Mouse (Mus musculus) heart, embryonic 12.5 days (tissue): ENCODE measurements around the gene Pus7l. TPM values are rescaled to one million over a fixed set of nuclear protein-coding genes. Genes with fewer than 3 reads are reported as not detected.

Source experiments
- ATAC-seq: fragments of 200-750 bp; cut with Nextera tagmentation; 2 replicates; pipeline ENCODE4 v1.8.0; 2017; ENCODE audit warnings: moderate TSS enrichment, moderate library complexity; ENCODE audit not compliant: insufficient number of reproducible peaks, low FRiP score
- H3K27ac ChIP-seq: fragments of 300-500 bp; sonication (generic); 2 replicates; pipeline ENCODE4 v1.5.1; 2016; ENCODE audit warnings: mild to moderate bottlenecking, moderate library complexity; ENCODE audit not compliant: poor library complexity, severe bottlenecking
- H3K27me3 ChIP-seq: fragments of 300-500 bp; sonication (generic); replicated peaks from 2 replicates; pipeline ENCODE4 v1.6.1; 2016; ENCODE audit warnings: mild to moderate bottlenecking, moderate library complexity
- H3K36me3 ChIP-seq: fragments of 300-500 bp; sonication (generic); 2 replicates; pipeline ENCODE4 v1.6.1; 2016; ENCODE audit warnings: mild to moderate bottlenecking, moderate library complexity
- H3K4me1 ChIP-seq: fragments of 300-500 bp; sonication (generic); replicated peaks from 2 replicates; pipeline ENCODE4 v1.6.1; 2016; ENCODE audit warnings: mild to moderate bottlenecking
- H3K4me2 ChIP-seq: fragments of 300-500 bp; sonication (generic); 2 replicates; pipeline ENCODE4 v1.6.1; 2016; ENCODE audit warnings: mild to moderate bottlenecking, moderate library complexity
- H3K4me3 ChIP-seq: fragments of 300-500 bp; sonication (generic); 2 replicates; pipeline ENCODE4 v1.5.1; 2016; ENCODE audit warnings: mild to moderate bottlenecking
- H3K9ac ChIP-seq: fragments of 300-500 bp; sonication (generic); 2 replicates; pipeline ENCODE4 v1.6.1; 2016; ENCODE audit warnings: mild to moderate bottlenecking, moderate library complexity
- H3K9me3 ChIP-seq: fragments of 300-500 bp; sonication (generic); replicated peaks from 2 replicates; pipeline ENCODE4 v1.6.1; 2016; ENCODE audit warnings: mild to moderate bottlenecking, moderate library complexity
- WGBS: fragments of 180-500 bp; shearing (Covaris S2); methylation state at CpG from one replicate; pipeline ENCODE4 v1.1.7; 2016; 5-methylcytosine and 5-hydroxymethylcytosine counted together
- polyA plus RNA-seq: library from polyadenylated mRNA; unstranded; fragments of >200 nt; fragmentation: Nextera tagmentation; extraction: Ambion mirVana; gene quantifications from 2 replicates; pipeline ENCODE4 v1.2.1, GENCODE M21; 2016

Gene Pus7l
- polyA plus RNA-seq, 1 experiment from 2014 or later: 6.4 TPM

GRCm38 (mm10) chr15:94539296-94539695, 4.1 kb downstream of the Pus7l start:
- no peak overlapping the region for H3K27ac ChIP-seq
- no peaks in the 10 kb centered on the region for H3K9me3 ChIP-seq
- no peak overlapping the region for H3K4me3 ChIP-seq
- 79% methylated on average over 3 of the region's 3 CpGs for WGBS
- H3K4me2 ChIP-seq: no peak overlapping the region
- H3K9ac ChIP-seq: no peak overlapping the region
- peaks cover 4% of the 10 kb centered on the region; the same call in 1 of the 2 replicates for H3K4me1 ChIP-seq
- no peaks in the 10 kb centered on the region for H3K27me3 ChIP-seq
- 0 out of 2 replicates have a peak, but pooled peaks cover 2% of the 10 kb centered on the region for H3K36me3 ChIP-seq
- no peak for ATAC-seq

GRCm38 (mm10) chr15:94535521-94535920, 7.8 kb downstream of the Pus7l start:
- Histone ChIP-seq H3K9me3 (no peaks in the 10 kb centered on the region), H3K4me2 (no peak overlapping the region), H3K4me1 (no peaks in the 10 kb centered on the region), H3K36me3 (peaks cover 16% of the 10 kb centered on the region), H3K4me3 (no peak overlapping the region), H3K9ac (no peak overlapping the region), H3K27ac (no peak overlapping the region), H3K27me3 (no peaks in the 10 kb centered on the region)
- 81% methylated on average over 7 of the region's 7 CpGs for WGBS
- no peak for ATAC-seq

- H3K9me3 ChIP-seq: no peaks in the 10 kb centered on the region
- ATAC-seq: no peak
- H3K36me3 ChIP-seq: peaks cover 21% of the 10 kb centered on the region
- H3K4me3 ChIP-seq: no peak overlapping the region
- H3K4me2 ChIP-seq: no peak overlapping the region
- H3K27ac ChIP-seq: no peak overlapping the region
- no peaks in the 10 kb centered on the region for H3K27me3 ChIP-seq
- 86% methylated on average over 6 of the region's 6 CpGs for whole genome bisulfite sequencing
- no peaks in the 10 kb centered on the region for H3K4me1 ChIP-seq
- no peak overlapping the region for H3K9ac ChIP-seq
These were observed 10.4 kb downstream of the Pus7l start for GRCm38 (mm10) chr15:94532956-94533355.

- no peak overlapping the region for H3K27ac ChIP-seq
- no peak overlapping the region for H3K9ac ChIP-seq
- H3K4me1 ChIP-seq: no peaks in the 10 kb centered on the region
- no peaks in the 10 kb centered on the region for H3K27me3 ChIP-seq
- peaks cover 28% of the 10 kb centered on the region for H3K36me3 ChIP-seq
- 69% methylated on average over 5 of the region's 5 CpGs for WGBS
- H3K9me3 ChIP-seq: no peaks in the 10 kb centered on the region
- no peak for ATAC-seq
- H3K4me3 ChIP-seq: no peak overlapping the region
- H3K4me2 ChIP-seq: no peak overlapping the region
These were observed 11.0 kb downstream of the Pus7l start for GRCm38 (mm10) chr15:94532306-94532705.

GRCm38 (mm10) chr15:94530519-94530918, 12.8 kb downstream of the Pus7l start:
- no peak for ATAC-seq
- 82% methylated on average over 3 of the region's 3 CpGs for WGBS
- no peaks in the 10 kb centered on the region for H3K27me3 ChIP-seq
- no peak overlapping the region for H3K4me3 ChIP-seq
- no peak overlapping the region for H3K9ac ChIP-seq
- H3K36me3 ChIP-seq: peaks cover 31% of the 10 kb centered on the region
- no peak overlapping the region for H3K4me2 ChIP-seq
- H3K27ac ChIP-seq: no peak overlapping the region
- H3K9me3 ChIP-seq: no peaks in the 10 kb centered on the region
- H3K4me1 ChIP-seq: no peaks in the 10 kb centered on the region

GRCm38 (mm10) chr15:94524956-94525355, 18.4 kb downstream of the Pus7l start:
- 86% methylated on average over 12 of the region's 12 CpGs for WGBS
- Histone ChIP-seq H3K9ac (no peak overlapping the region), H3K9me3 (no peaks in the 10 kb centered on the region), H3K4me2 (no peak overlapping the region), H3K27ac (no peak overlapping the region), H3K4me1 (0 out of 2 replicates have a peak, but pooled peaks cover 3% of the 10 kb centered on the region), H3K27me3 (no peaks in the 10 kb centered on the region), H3K4me3 (no peak overlapping the region), H3K36me3 (peaks cover 16% of the 10 kb centered on the region)
- no peak for ATAC-seq

- 74% methylated on average over 28 of the region's 28 CpGs for WGBS
- H3K36me3 ChIP-seq: peaks cover 12% of the 10 kb centered on the region
- no peak overlapping the region for H3K4me3 ChIP-seq
- ATAC-seq: no peak
- no peak overlapping the region for H3K9ac ChIP-seq
- 0 out of 2 replicates have a peak, but pooled peaks cover 3% of the 10 kb centered on the region for H3K4me1 ChIP-seq
- H3K27me3 ChIP-seq: no peaks in the 10 kb centered on the region
- no peak overlapping the region for H3K27ac ChIP-seq
- H3K9me3 ChIP-seq: no peaks in the 10 kb centered on the region
- no peak overlapping the region for H3K4me2 ChIP-seq
These were observed 20.1 kb downstream of the Pus7l start for GRCm38 (mm10) chr15:94523251-94523650.

- Histone ChIP-seq H3K36me3 (no peaks in the 10 kb centered on the region), H3K9me3 (no peaks in the 10 kb centered on the region), H3K27me3 (no peaks in the 10 kb centered on the region), H3K9ac (no peak overlapping the region), H3K4me3 (no peak overlapping the region), H3K27ac (no peak overlapping the region), H3K4me1 (0 out of 2 replicates have a peak, but pooled peaks cover 3% of the 10 kb centered on the region), H3K4me2 (no peak overlapping the region)
- WGBS: 71% methylated on average over 5 of the region's 5 CpGs
- ATAC-seq: no peak
These were observed 22.4 kb downstream of the Pus7l start for GRCm38 (mm10) chr15:94520959-94521358.

- Histone ChIP-seq H3K4me2 (no peak overlapping the region), H3K36me3 (no peaks in the 10 kb centered on the region), H3K4me1 (0 out of 2 replicates have a peak, but pooled peaks cover 3% of the 10 kb centered on the region), H3K9me3 (no peaks in the 10 kb centered on the region), H3K9ac (no peak overlapping the region), H3K4me3 (no peak overlapping the region), H3K27me3 (no peaks in the 10 kb centered on the region), H3K27ac (no peak overlapping the region)
- no peak for ATAC-seq
- 38% methylated on average over 9 of the region's 9 CpGs for WGBS
These were observed 23.0 kb downstream of the Pus7l start for GRCm38 (mm10) chr15:94520205-94520900.

- Histone ChIP-seq H3K27ac (no peak overlapping the region), H3K4me1 (no peaks in the 10 kb centered on the region), H3K9ac (no peak overlapping the region), H3K9me3 (no peaks in the 10 kb centered on the region), H3K4me3 (no peak overlapping the region), H3K27me3 (no peaks in the 10 kb centered on the region), H3K36me3 (no peaks in the 10 kb centered on the region), H3K4me2 (0 out of 2 replicates have a peak overlapping the region, but pooled peaks have one; percentile 23)
- ATAC-seq: no peak
- WGBS: 65% methylated on average over 16 of the region's 16 CpGs
These were observed 25.3 kb downstream of the Pus7l start for GRCm38 (mm10) chr15:94517913-94518491.

- H3K27ac ChIP-seq: no peak overlapping the region
- no peaks in the 10 kb centered on the region for H3K27me3 ChIP-seq
- 74% methylated on average over 12 of the region's 12 CpGs for WGBS
- no peak overlapping the region for H3K4me3 ChIP-seq
- no peak overlapping the region for H3K4me2 ChIP-seq
- H3K9ac ChIP-seq: no peak overlapping the region
- no peak for ATAC-seq
- H3K36me3 ChIP-seq: no peaks in the 10 kb centered on the region
- H3K9me3 ChIP-seq: peaks cover 5% of the 10 kb centered on the region; the same call in 1 of the 2 replicates
- H3K4me1 ChIP-seq: no peaks in the 10 kb centered on the region
These were observed 39.7 kb downstream of the Pus7l start for GRCm38 (mm10) chr15:94503451-94504215.
